Mouse (Mus musculus): ENCODE data around the gene Gm11939. TPM values are rescaled to one million over a fixed set of nuclear protein-coding genes. Genes with fewer than 3 reads are reported as not detected.

Gm11939 gene
- total RNA-seq, 2 experiments from 2014 or later = not detected

DNA sequence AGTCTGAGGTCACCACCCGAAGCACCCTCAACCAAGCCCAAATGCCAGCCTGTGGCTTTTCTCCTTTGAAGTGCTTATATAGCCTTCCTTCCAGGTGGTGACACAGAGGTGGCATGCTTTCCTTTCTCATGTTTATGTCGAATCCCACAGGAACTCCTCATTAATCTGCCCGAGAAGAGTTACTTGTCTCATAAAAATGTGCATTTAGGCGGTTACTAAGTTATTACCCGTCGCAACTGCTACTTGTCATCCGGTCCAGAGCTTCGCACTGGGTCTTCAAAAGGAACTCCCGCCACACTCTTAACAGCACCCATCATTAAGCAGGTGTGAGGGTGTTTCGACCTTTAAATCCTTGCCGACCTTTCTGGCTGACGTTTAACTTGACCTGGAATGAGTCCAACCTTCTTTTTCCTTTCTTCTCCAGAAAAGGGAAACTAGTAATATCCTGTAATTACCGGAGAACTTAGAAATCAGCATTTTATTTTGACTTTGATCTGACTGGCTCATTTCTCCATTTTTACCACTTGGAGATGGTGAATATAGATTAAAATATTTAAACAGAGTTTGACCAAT is 37.9 kb downstream of the Gm11939 start, which contains the start of gene Krt39:
Krt39 (minus strand) TSS at position 51 of the 573 bp plus-strand sequence.
- no peak for DNase-seq (ENCODE audit: low spot score in 2 of 2)
- intact Hi-C loops (cut with DNase I) = no loop called here

DNA sequence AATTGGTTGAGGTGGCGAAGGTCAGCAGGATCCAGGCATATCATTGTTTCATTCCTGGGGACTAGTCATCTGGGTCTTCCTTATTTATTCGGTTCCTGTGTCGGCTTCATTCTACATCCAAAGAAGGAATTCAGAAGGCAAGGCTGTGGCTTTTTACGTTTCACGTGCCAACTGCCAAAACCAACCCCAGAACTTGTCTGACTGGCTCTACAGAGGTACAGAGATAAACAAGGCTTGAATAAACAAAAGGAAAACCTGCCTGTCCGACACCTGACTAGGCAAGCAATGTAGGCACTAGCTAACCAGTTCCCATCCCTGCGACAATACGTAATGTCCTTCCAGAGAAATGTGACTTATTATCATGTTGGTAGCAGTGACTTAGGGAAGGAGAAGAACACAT is 45.2 kb downstream of the Gm11939 start:
- no peak for DNase-seq (ENCODE audit: low spot score in 2 of 2)
- intact Hi-C loops (cut with DNase I) = no loop called here

Other genes with a start within 250 kb of the Gm11939 start
- gene Krt25, start 236.5 kb downstream of the Gm11939 start, total RNA-seq (2021) = not detected
- under 1 TPM; 0.13 to 0.17 TPM for gene Krt26, start 221.5 kb downstream of the Gm11939 start, total RNA-seq (2021)
- gene Krt27, start 208.4 kb downstream of the Gm11939 start, total RNA-seq (2021) = not detected
- gene Krt28, start 184.6 kb downstream of the Gm11939 start, total RNA-seq (2021) = under 1 TPM; 0.22 to 0.34 TPM
- gene Krt10, start 170.1 kb downstream of the Gm11939 start, total RNA-seq (2021) = 10 to 100 TPM; 12.2 to 13.8 TPM
- gene Krt12, start 137.2 kb downstream of the Gm11939 start, total RNA-seq (2021) = 1 to 10 TPM; 8.5 to 9.7 TPM
- not detected for gene Krt20, start 121.3 kb downstream of the Gm11939 start, total RNA-seq (2021)
- gene Krt23, start 66.3 kb downstream of the Gm11939 start, total RNA-seq (2021) = not detected
- not detected for gene Krt39, start 38.1 kb downstream of the Gm11939 start, total RNA-seq (2021)
- not detected for gene Krt40, start 16.3 kb downstream of the Gm11939 start, total RNA-seq (2021)
- gene Krtap3-3, start 8.6 kb downstream of the Gm11939 start, total RNA-seq (2021) = not detected
- not detected for gene Krtap3-2, start 2.6 kb downstream of the Gm11939 start, total RNA-seq (2021)
- not detected for gene Krtap3-1, start 7.2 kb upstream of the Gm11939 start, total RNA-seq (2021)
- not detected for gene Krtap1-5, start 21.6 kb upstream of the Gm11939 start, total RNA-seq (2021)
- gene Krtap1-4, start 24.2 kb upstream of the Gm11939 start, total RNA-seq (2021) = not detected
- not detected for gene Krtap1-3, start 31.9 kb upstream of the Gm11939 start, total RNA-seq (2021)
- not detected for gene Krtap9-3, start 38.6 kb upstream of the Gm11939 start, total RNA-seq (2021)
- gene Gm11938, start 43.8 kb upstream of the Gm11939 start, total RNA-seq (2021) = not detected
- not detected for gene Gm11937, start 50.7 kb upstream of the Gm11939 start, total RNA-seq (2021)
- not detected for gene Krtap2-4, start 55.4 kb upstream of the Gm11939 start, total RNA-seq (2021)
- not detected for gene Gm11562, start 61.0 kb upstream of the Gm11939 start, total RNA-seq (2021)
- not detected for gene Krtap4-1, start 68.8 kb upstream of the Gm11939 start, total RNA-seq (2021)
- gene Krtap4-2, start 75.6 kb upstream of the Gm11939 start, total RNA-seq (2021) = not detected
- gene Krtap4-7, start 84.6 kb upstream of the Gm11939 start, total RNA-seq (2021) = not detected
- gene Gm11555, start 90.8 kb upstream of the Gm11939 start, total RNA-seq (2021) = not detected
- not detected for gene Gm11563, start 99.5 kb upstream of the Gm11939 start, total RNA-seq (2021)
- gene Krtap4-6, start 106.5 kb upstream of the Gm11939 start, total RNA-seq (2021) = not detected
- not detected for gene Gm14190, start 131.3 kb upstream of the Gm11939 start, total RNA-seq (2021)
- not detected for gene Gm14180, start 174.8 kb upstream of the Gm11939 start, total RNA-seq (2021)
- gene Gm11595, start 213.4 kb upstream of the Gm11939 start, total RNA-seq (2021) = not detected
- gene Krtap4-8, start 221.2 kb upstream of the Gm11939 start, total RNA-seq (2021) = not detected
- gene Krtap4-9, start 225.7 kb upstream of the Gm11939 start, total RNA-seq (2021) = not detected
- not detected for gene Gm11596, start 234.0 kb upstream of the Gm11939 start, total RNA-seq (2021)
- gene Gm11569, start 239.5 kb upstream of the Gm11939 start, total RNA-seq (2021) = not detected
- not detected for gene Gm11554, start 245.0 kb upstream of the Gm11939 start, total RNA-seq (2021)

Measured in left cerebral cortex, postnatal 14 days (tissue).